Mouse (Mus musculus): ENCODE data around the gene Calml4.

Calml4 gene

DNA sequence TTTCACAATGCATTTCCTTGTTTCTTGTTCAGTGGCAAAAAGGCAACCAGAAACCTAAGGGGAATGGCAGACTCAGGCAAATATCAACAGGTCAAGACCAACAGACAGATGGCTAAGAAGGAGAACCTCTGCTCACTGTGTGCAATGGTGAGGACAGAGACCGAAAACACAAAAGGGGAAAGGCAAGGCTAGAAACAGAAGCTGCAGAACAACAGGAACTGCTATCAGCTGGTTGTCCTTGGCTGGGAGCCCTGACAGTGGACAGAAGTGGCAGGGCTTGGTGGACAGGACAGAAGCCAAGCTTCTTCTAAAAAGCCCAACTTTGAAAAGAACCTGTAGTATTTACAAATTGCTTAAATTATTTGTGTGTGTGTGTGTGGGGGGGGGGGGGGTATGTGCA is 36.6 kb downstream of the Calml4 start:
- in situ Hi-C loops (cut with MboI, MseI): no loop called here

DNA sequence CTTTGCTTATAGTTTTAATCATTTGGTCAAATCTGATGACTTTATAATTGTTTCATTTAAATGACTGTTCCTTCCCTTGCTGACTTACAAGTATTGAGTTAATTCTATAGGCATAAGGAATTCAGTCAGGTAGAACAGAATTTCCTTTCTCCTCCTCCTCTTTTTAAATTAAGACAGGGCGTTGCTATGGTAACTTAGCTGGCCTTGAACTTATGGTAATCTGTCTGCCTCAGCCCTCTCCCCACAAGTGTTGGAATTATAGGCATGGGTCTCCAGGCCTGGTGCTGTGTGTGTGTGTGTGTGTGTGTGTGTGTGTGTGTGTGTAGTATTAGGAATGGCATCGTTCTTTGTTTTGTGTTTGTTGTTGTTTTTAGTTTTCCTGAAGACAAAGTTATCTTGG is 43.9 kb downstream of the Calml4 start:
- in situ Hi-C loops (cut with MboI, MseI): no loop called here

DNA sequence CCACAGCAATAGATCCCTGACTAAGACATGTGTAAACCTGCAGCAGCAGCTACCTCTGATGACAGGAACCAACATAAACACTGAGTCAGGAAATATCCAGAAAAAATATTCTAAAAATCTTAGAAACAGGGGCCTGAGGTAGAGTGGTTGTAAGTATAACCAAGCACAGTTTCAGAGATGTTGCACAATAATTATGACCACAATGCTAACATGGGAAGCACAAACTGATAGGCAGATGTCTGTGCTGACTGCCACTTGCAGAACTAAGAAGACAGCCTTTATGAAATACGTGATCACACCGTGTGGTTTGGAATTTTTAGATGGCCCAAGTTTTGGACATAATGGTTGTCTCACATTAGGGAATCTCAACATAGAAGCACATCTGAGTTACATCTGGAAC is 46.0 kb downstream of the Calml4 start:
- in situ Hi-C loops (cut with MboI, MseI): no loop called here

DNA sequence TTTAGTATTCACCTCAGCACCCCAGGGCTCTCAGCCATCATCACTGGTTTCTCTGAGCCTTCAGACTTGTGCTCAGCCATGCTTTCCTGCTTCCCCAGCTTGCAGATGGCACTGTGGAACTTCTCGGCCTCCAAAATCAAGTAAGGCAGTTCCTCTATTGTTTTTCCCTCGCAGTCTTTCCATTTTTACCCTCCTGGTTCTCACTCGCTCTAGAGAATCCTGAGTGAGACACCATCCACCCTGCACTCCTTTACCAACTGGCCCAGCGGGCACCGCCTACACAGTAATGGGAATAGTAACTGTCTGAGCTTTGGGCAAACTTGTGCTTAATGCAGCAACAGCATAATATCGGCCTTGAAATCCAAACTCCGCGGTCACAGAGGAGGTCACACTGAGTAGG is 47.2 kb downstream of the Calml4 start:
- in situ Hi-C loops (cut with MboI, MseI): no loop called here

DNA sequence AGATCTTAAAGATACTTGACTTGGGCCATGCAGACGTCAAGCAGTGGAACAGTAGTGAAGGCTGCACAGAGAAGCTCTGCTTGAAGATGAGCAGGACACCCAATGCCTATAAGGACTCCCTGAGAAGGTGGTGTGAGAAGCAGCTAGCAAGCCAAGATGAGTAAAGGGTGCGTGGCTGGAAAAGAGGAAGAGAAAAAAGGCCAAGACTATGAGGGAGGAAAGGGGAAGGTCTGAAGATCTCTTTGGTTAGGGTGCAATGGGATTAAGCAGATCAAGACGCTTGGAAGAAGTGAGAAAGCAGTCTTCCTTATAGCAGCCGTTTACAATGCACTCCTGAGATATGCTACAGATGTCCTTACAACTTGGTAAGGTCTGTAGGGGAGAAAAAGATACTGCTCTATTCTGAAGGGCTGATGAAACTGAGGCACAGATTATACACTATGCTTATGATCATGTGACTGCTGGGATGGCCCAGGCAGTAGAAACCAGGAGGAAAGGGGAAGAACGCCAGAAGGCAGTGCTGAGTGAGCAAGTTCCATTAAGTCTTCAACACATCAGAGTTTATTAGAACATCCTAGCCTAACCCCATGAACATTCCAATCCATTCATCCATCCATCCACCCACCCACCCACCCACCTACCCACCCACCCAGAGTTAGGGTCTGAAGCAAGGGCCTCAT is 55.6 kb downstream of the Calml4 start:
- in situ Hi-C loops (cut with MboI, MseI): no loop called here

DNA sequence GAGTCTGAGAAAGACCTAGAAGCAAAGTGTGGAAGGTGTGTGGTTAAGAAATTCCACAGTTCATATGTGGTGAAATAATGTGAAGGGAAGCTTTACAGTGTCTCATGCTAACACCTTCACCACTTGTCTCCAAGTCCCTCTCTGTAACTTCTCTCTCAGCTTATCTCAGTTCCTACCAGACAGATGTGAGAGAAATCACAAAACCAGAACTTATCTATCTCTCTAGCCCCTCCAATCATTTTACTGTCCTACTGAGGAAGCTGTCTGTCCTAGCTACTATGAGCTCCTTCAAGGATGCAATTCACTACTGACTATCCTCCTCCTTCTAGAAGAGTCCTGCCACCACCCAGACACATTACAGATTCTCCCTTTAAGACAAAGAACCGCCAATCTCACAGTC is 59.2 kb downstream of the Calml4 start:
- in situ Hi-C loops (cut with MboI, MseI): no loop called here

DNA sequence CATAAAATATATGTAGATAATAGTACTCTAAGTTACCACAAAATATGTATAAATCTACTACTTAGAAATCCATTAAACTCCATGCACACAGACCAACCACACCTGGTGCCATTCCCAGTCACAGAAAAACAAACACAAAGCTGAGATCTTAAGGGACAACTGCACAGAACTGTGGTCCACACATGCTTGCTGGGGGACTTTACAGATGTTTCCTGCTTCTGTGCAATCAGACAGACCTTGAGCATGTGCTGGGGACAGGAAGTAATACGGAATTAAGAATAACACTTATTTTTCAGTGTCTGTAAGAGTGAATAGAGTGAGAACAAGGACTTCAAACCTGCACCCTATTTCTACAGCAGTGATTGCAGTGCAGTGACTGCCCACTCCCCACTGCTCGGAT is 63.0 kb downstream of the Calml4 start:
- in situ Hi-C loops (cut with MboI, MseI): no loop called here

DNA sequence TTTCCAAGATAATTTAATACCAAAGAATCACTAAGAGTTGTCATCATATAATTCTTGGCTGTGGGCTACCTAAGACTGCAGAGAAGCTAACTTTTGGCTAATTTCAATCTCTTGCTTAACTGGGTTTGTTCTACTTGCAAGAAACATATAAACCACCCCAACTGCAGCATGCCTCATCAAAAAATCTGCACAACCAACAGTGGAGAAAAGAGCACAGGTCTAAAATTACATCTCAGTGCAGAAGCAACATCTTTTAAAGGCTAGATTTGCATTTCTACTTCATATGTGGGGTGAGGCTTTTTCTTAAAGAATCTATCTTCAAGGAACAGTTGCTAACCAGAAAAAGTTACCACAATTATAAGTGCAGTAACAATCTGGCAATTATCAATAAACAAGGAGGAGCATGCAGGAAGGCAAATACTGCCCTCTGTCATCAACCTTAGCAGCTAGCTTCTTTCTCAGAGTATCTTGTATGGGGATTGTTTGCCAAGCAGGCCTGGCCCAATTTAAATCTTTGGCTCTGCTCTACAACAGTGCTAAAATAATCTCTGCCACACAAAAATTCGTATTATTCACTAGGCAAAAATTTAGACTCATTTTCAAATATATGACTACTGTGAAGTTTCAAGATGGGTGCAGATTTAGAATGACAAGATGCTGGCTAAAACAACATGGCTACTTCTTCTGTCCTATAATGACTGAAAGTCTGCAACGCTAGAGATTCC is 67.2 kb downstream of the Calml4 start:
- in situ Hi-C loops (cut with MboI, MseI): no loop called here

Data from T-helper 1 cell (primary cell).